Mouse (Mus musculus): ENCODE measurements around the gene Gm10644.
A peak's percentile ranks its signal among the peaks of the same experiment; 100 is the strongest.

Gene Gm10644

GRCm38 (mm10) chr8:83938330-83938729 lies 16.7 kb downstream of the Gm10644 start:
- no peak for ATAC-seq (ENCODE audit: insufficient number of reproducible peaks, low FRiP score, low TSS enrichment)

DNA sequence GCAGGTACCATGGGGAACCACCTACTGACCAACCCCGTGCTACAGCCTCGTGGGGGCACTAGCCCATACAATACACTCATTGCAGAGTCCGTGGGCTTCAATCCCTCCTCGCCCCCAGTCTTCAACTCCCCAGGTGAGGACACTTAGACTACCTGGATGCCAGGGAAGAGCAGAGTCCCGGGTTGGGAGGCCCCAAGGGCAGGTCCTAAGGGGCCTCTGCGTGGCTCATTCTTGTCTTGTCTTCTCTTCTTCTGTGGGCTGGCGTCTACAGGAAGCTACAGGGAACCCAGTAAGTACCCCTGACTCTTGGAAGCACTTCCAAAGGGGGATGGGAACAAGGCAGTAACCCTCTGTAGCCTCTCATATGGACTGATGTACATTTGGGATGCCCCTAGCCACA lies 17.4 kb downstream of the Gm10644 start:
- no peak for ATAC-seq (ENCODE audit: insufficient number of reproducible peaks, low FRiP score, low TSS enrichment)

- no peak for ATAC-seq (ENCODE audit: insufficient number of reproducible peaks, low FRiP score, low TSS enrichment)
Observed at GRCm38 (mm10) chr8:83935435-83935834, 19.6 kb downstream of the Gm10644 start.

DNA sequence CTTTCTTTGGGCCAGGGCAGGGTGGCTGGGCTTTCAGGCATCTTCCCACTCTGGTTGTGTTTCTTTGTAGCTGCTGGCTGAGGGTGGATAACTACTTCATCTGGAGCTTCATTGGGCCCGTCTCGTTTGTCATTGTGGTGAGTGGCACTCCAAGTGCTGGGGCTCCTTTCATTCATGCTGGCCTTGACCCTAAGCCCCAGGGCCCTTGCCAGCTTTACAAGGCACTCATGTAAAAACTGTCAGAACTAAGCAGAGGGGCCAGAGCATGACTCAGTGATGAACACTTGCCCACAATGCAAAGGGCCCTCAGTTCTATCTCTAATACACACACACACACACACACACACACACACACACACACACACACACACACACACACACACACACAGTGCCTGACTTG lies 20.0 kb downstream of the Gm10644 start:
- ATAC-seq (ENCODE audit: insufficient number of reproducible peaks, low FRiP score, low TSS enrichment), result no peak

- no peak for ATAC-seq (ENCODE audit: insufficient number of reproducible peaks, low FRiP score, low TSS enrichment)
Observed at GRCm38 (mm10) chr8:83934222-83934621, 20.8 kb downstream of the Gm10644 start.

GRCm38 (mm10) chr8:83926266-83926665 lies 28.7 kb downstream of the Gm10644 start:
- ATAC-seq (ENCODE audit: insufficient number of reproducible peaks, low FRiP score, low TSS enrichment), result no peak

GRCm38 (mm10) chr8:83924585-83924984 lies 30.4 kb downstream of the Gm10644 start:
- no peak for ATAC-seq (ENCODE audit: insufficient number of reproducible peaks, low FRiP score, low TSS enrichment)

- no peak for ATAC-seq (ENCODE audit: insufficient number of reproducible peaks, low FRiP score, low TSS enrichment)
Observed at GRCm38 (mm10) chr8:83922727-83923126, 32.3 kb downstream of the Gm10644 start.

DNA sequence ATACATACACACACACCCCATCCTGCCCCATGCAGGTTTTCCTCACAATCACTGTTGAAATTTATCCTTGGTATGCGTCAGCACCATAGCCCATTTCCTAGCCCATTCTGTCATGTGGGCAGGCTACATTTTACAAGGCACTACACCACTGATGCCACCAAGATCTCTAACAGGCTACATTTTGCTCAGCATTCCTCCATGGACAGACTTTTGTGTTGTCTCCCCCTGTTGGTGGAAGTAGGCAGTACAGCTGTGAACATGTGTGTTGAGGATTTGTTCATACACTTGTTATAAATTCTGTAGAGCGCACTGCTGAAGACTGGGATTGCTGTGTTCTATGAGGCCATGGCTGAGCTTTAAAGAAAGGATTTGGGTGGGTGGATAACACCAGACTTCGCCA lies 33.4 kb downstream of the Gm10644 start:
- peak; percentile 42; the same call in 1 of the 2 replicates for ATAC-seq (ENCODE audit: insufficient number of reproducible peaks, low FRiP score, low TSS enrichment)

GRCm38 (mm10) chr8:83917566-83917965 lies 37.4 kb downstream of the Gm10644 start:
- ATAC-seq (ENCODE audit: insufficient number of reproducible peaks, low FRiP score, low TSS enrichment), result no peak

GRCm38 (mm10) chr8:83916015-83916414 lies 39.0 kb downstream of the Gm10644 start:
- ATAC-seq (ENCODE audit: insufficient number of reproducible peaks, low FRiP score, low TSS enrichment), result peak; percentile 36; the same call in 1 of the 2 replicates

DNA sequence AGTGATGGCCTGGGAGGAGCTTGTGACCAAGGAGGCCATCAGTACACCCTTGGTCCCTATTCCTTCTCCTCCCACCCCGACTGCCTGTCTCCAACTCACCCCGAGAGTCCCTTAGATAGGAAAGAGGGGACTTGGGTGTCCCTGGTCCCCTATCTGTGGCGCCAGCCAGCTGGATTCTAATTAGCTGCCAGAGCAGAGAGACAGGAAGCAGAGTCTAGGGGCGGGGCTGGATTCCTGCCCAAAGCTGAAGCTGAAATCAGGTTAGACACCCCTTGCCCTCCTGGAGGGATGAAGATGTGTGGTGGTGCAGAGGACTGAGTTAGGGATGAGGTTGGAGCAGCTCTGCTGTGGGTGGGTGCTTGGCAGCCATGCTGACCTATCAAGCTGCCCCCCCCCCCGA lies 40.1 kb downstream of the Gm10644 start:
- no peak for ATAC-seq (ENCODE audit: insufficient number of reproducible peaks, low FRiP score, low TSS enrichment)

DNA sequence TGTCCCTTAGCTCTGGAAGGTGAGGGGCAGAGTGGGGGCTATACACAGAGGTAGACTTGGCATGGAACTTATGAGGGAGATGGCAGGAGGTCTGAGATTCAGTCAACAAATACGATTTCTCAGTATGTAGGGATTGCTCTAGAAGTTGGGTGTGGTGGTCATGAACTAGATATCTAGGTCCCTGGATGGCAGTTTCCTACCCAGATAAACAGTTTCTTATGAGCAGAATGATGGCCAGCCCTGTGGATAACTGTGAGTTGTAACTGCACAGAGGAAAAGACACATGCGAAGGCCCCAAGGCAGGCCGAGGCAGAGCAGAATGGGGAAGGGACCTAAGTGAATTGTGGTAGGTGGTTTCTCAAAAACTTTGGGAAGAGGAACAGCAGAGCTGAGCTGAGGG lies 40.8 kb downstream of the Gm10644 start:
- ATAC-seq (ENCODE audit: insufficient number of reproducible peaks, low FRiP score, low TSS enrichment), result no peak

- ATAC-seq (ENCODE audit: insufficient number of reproducible peaks, low FRiP score, low TSS enrichment), result no peak
Observed at GRCm38 (mm10) chr8:83911809-83912731, 42.9 kb downstream of the Gm10644 start.

DNA sequence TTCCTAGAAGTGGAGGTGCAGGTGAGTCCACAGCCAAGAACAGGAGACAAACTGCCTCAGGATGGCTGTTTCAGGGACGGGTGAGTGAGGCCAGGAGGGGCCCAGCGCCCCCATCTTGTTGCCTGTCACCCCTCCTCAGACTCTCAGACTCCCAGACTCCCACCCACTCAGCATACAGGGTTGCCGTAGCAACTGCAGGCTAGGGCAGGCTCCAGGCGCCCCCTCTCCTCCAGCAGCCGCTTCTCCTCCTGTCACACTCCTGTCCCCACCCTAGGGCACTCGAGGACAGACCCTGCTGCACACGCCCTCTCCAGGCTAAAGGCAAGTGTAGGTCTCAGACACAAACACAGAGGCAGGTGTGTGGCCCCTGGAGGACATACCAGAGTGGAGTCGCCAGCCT lies 45.7 kb downstream of the Gm10644 start:
- ATAC-seq (ENCODE audit: insufficient number of reproducible peaks, low FRiP score, low TSS enrichment), result no peak

- no peak for ATAC-seq (ENCODE audit: insufficient number of reproducible peaks, low FRiP score, low TSS enrichment)
Observed at GRCm38 (mm10) chr8:83908583-83908982, 46.4 kb downstream of the Gm10644 start.

GRCm38 (mm10) chr8:83902961-83903666 lies 51.9 kb downstream of the Gm10644 start:
- no peak for ATAC-seq (ENCODE audit: insufficient number of reproducible peaks, low FRiP score, low TSS enrichment)

- no peak for ATAC-seq (ENCODE audit: insufficient number of reproducible peaks, low FRiP score, low TSS enrichment)
Observed at GRCm38 (mm10) chr8:83901566-83902485, 53.2 kb downstream of the Gm10644 start.

DNA sequence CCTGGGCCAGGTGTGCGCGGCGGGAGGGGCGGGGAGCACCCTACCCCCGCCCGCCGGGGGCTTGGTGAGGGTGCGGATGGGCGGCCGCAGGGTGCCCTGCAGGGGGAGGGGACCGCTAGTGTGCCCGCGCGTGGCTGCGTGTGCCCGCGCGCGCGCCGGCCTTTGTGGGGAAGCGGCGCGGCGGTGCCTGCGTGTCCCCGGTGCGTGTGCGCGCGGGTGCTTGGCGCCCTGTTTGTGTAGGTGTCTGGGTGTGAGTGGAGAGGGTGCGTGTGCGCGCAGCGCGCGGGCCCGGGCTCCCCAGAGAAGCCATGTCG lies 54.1 kb downstream of the Gm10644 start:
- no peak for ATAC-seq (ENCODE audit: insufficient number of reproducible peaks, low FRiP score, low TSS enrichment)

GRCm38 (mm10) chr8:83900266-83900956 lies 54.6 kb downstream of the Gm10644 start:
- ATAC-seq (ENCODE audit: insufficient number of reproducible peaks, low FRiP score, low TSS enrichment), result no peak
